Mouse (Mus musculus): ENCODE measurements at regions not wholly inside any gene's neighbourhood (a gene's known extent, or its start where the extent isn't known, plus 50 kb on each side); places are given as distances from the start of the nearest gene placed in this dataset.
"Not testable (repeated sequence)": the region's sequence is repeated elsewhere in the genome, so short reads cannot be mapped to it uniquely, and the experiment has no call there.

DNA sequence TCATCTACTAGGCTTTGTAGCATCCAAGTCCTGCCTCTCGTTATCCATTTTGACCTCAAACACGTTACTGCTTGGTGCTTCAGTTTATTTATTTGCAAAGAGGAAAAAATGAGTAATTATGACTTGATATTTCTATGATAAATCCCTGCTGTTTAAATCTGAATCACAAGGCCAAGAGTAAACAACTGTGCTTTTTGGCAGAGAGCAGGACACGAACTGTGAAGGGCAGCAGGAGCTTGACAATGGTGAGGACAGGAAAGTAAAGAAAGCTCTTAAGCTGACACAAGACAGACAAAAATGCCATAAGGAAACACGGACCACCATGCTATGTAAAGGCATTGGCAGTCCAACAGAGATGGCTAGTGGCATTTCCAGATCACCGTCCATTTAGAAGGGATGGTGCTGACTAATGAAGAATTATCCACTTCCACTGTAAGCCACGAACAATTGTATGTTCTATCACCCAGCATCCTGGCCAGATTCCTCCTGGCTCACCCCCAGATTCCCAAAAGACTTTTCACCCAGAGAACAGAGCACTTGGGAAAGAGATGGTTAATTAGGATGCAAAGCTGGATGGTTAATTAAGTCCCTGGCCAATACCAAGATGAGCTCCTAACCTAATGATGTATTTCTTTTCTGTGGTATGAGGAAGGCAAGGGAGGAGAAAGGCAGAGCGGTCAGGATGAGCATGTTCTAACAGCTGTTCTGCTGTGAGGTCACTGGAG, 476.1 kb upstream of the Cdh5 start:
- H3K4me3 ChIP-seq (ENCODE audit: insufficient read depth, low read length) = no peak overlapping the region
- H3K27ac ChIP-seq (ENCODE audit: insufficient read depth, low read length) = no peak overlapping the region
- H3K4me1 ChIP-seq (ENCODE audit: control insufficient read depth, insufficient read depth, low read length) = no peaks in the 10 kb centered on the region
- TF ChIP-seq CTCF (IDR thresholded peaks at IDR 0.05; ENCODE audit: borderline replicate concordance, insufficient read depth, low read length) (no peak), POLR2A (IDR thresholded peaks at IDR 0.05; ENCODE audit: low read depth, low read length) (no peak)

DNA sequence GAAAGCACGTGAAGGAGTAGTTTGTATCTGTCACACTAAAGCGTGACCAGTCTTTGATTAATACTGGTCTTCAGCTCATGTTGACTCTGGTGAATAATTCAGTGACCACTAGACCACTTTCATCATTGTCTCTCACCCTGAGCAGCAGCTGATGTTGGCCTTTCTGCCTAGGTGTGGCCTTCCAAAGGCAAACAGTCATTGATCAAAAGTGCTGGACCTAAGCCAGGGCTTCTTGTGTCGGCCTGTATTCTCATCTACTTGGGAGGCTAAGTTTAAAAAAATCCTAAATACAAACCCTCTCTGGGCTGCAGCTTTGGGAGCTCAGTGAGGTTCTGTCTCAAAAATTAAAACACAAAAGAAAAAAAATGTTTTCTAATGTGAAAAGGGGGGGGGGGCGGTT, 475.0 kb upstream of the Cdh5 start:
- TF ChIP-seq CTCF (IDR thresholded peaks at IDR 0.05; ENCODE audit: borderline replicate concordance, insufficient read depth, low read length) (no peak), POLR2A (IDR thresholded peaks at IDR 0.05; ENCODE audit: low read depth, low read length) (no peak)
- Histone ChIP-seq H3K27ac (ENCODE audit: insufficient read depth, low read length) (no peak overlapping the region), H3K4me1 (ENCODE audit: control insufficient read depth, insufficient read depth, low read length) (no peaks in the 10 kb centered on the region), H3K4me3 (ENCODE audit: insufficient read depth, low read length) (no peak overlapping the region)

DNA sequence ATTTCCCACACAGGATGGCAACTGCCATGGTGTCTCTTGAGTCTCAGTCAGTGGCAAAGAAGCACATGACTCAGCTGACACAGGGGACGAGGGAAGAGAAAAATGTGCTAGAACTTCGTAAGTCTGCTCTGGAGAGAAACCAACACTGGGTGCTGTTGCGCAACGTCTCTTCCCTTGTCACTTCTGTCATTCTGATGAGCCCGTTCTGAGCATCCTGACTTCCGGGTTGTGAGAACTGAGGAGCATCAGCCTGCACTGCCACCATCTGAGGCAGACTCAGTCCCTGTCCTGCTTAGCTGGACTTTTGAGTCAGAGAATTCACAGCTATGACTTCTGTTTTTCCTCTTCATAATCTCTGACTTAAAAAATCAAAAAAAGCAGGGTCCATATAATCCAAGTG, 468.9 kb upstream of the Cdh5 start:
- Histone ChIP-seq H3K4me3 (ENCODE audit: insufficient read depth, low read length) (no peak overlapping the region), H3K4me1 (ENCODE audit: control insufficient read depth, insufficient read depth, low read length) (no peaks in the 10 kb centered on the region), H3K27ac (ENCODE audit: insufficient read depth, low read length) (no peak overlapping the region)
- TF ChIP-seq POLR2A (IDR thresholded peaks at IDR 0.05; ENCODE audit: low read depth, low read length) = no peak
- no peak for TF ChIP-seq CTCF (IDR thresholded peaks at IDR 0.05; ENCODE audit: borderline replicate concordance, insufficient read depth, low read length)

DNA sequence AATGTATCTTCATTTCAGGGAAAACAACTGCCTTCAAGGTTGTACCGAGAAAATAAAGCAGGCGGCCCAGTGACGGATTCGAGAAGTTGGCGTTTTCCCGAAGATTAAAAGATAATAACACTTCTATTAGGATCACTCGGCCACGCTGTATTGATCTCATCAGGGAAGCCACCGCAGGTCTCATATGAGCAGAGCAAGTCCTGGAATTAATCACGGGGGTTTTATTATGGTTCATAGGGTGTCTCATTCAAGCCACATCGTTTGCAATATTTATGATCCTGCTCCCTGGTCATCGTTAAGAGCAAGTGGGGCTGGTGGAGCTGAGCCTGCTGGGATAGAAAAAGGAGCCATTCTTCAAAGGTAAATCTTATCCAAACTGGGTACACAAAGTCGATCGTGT, 466.5 kb upstream of the Cdh5 start:
- H3K4me3 ChIP-seq (ENCODE audit: insufficient read depth, low read length) = no peak overlapping the region
- TF ChIP-seq POLR2A (IDR thresholded peaks at IDR 0.05; ENCODE audit: low read depth, low read length) (no peak), CTCF (IDR thresholded peaks at IDR 0.05; ENCODE audit: borderline replicate concordance, insufficient read depth, low read length) (no peak)

DNA sequence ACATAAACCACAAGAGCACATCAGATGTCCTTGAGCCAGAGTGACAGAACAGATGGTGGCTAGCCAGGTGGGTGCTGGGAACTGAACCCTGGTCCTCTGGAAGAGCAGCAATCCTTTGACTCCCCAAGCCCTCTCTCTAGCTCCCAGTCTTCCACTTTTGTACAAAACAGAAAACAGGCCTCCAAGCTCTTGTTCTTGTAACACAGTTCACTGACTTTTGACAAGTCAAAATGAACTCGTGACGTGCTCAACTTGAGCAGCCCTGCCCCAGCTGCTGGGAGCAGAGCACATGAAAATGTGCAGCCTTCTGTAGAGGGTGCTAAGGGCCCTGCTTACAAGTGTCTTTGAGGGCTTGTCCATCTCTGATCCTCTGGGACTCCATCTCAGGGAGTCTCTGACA, 457.8 kb upstream of the Cdh5 start:
- no peak overlapping the region for H3K27ac ChIP-seq (ENCODE audit: insufficient read depth, low read length)
- TF ChIP-seq POLR2A (IDR thresholded peaks at IDR 0.05; ENCODE audit: low read depth, low read length) (no peak), CTCF (IDR thresholded peaks at IDR 0.05; ENCODE audit: borderline replicate concordance, insufficient read depth, low read length) (no peak)
- H3K4me1 ChIP-seq (ENCODE audit: control insufficient read depth, insufficient read depth, low read length) = no peaks in the 10 kb centered on the region
- H3K4me3 ChIP-seq (ENCODE audit: insufficient read depth, low read length) = no peak overlapping the region

More for the DNA sequence above, 466.5 kb upstream of the Cdh5 start:
- Histone ChIP-seq H3K27ac (ENCODE audit: insufficient read depth, low read length) (no peak overlapping the region), H3K4me1 (ENCODE audit: control insufficient read depth, insufficient read depth, low read length) (no peaks in the 10 kb centered on the region)

DNA sequence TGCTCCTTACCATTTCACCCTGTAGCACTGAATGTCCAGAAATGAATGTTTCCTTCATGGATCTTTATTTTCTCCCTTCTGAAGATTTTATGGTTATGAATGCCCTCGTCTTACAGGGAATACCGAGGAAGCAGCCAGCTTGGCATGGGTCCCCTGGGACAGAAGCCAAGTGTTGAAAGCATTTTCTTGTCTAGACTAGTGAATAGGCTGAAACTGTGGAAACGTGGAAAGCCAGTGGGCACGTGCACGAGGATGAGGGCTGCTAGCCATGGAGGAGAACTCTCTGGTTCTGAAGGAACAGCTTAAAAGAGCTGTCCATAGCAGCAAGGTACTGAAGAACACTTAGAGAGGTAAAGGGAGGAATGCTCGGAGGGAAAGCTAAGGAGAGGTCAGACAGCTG, 457.3 kb upstream of the Cdh5 start:
- no peak overlapping the region for H3K4me3 ChIP-seq (ENCODE audit: insufficient read depth, low read length)
- no peaks in the 10 kb centered on the region for H3K4me1 ChIP-seq (ENCODE audit: control insufficient read depth, insufficient read depth, low read length)
- H3K27ac ChIP-seq (ENCODE audit: insufficient read depth, low read length) = no peak overlapping the region
- TF ChIP-seq CTCF (IDR thresholded peaks at IDR 0.05; ENCODE audit: borderline replicate concordance, insufficient read depth, low read length) = no peak
- no peak for TF ChIP-seq POLR2A (IDR thresholded peaks at IDR 0.05; ENCODE audit: low read depth, low read length)

DNA sequence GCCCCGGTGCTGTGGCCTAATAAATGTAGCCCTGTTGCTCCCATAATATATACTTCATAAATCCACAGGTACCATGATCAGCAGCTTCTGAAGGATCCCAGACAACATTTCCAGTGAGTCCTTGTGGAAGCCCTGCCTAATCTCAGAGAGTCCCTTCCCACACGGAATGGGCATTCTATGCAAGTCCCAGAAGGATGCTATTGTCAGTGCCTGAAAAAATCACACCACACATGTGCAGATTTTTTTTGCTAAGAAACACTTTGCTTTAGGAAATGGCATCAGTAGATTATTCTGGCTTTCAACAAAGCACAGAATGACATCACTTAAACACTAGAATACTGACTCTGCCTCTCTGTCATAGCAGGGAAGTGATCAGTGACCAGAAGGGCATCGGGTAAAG, 456.6 kb upstream of the Cdh5 start:
- TF ChIP-seq POLR2A (IDR thresholded peaks at IDR 0.05; ENCODE audit: low read depth, low read length) (no peak), CTCF (IDR thresholded peaks at IDR 0.05; ENCODE audit: borderline replicate concordance, insufficient read depth, low read length) (no peak)
- no peak overlapping the region for H3K27ac ChIP-seq (ENCODE audit: insufficient read depth, low read length)
- H3K4me3 ChIP-seq (ENCODE audit: insufficient read depth, low read length) = no peak overlapping the region
- H3K4me1 ChIP-seq (ENCODE audit: control insufficient read depth, insufficient read depth, low read length) = no peaks in the 10 kb centered on the region

DNA sequence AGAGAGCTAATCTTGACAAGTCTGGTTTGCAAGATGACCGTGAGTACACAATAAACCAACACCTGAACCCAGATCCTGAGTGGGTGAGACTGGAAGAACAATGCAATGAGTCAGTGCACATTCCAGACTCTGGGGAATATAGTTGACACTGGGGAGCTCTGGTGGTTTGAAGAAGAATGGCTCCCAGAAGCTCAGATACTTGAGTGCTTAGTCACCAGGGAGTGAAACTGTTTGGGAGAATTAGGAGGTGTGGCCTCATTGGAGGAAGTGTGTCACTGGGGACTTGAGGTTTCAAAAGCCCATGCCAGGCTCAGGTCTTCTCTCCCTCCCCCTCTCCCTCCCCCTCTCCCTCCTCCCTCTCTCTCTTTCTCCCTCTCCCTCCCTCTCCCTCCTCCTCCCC, 436.6 kb upstream of the Cdh5 start:
- no peak for TF ChIP-seq POLR2A (IDR thresholded peaks at IDR 0.05; ENCODE audit: low read depth, low read length)
- TF ChIP-seq CTCF (IDR thresholded peaks at IDR 0.05; ENCODE audit: borderline replicate concordance, insufficient read depth, low read length) = no peak
- Histone ChIP-seq H3K4me1 (ENCODE audit: control insufficient read depth, insufficient read depth, low read length) (no peaks in the 10 kb centered on the region), H3K4me3 (ENCODE audit: insufficient read depth, low read length) (no peak overlapping the region), H3K27ac (ENCODE audit: insufficient read depth, low read length) (no peak overlapping the region)

DNA sequence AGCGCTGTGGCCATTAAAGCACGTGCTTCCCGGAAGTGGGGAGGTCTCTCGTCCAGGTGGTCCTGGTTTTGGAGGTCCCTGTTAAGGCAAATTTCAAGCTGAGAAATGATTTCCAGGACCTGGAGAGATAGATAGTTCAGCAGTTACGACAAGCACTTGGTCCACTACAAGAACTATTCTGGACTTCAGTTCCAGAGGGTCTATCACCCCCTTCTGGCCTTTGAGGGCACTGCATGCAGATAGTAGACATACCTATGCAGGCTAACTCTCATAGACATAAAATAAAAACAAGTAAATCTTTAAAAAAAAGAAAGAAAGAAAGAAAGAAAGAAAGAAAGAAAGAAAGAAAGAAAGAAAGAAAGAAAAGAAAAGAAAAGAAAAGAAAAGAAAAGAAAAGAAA, 415.2 kb upstream of the Cdh5 start:
- not testable (repeated sequence) for H3K4me1 ChIP-seq (ENCODE audit: control insufficient read depth, insufficient read depth, low read length); H3K27ac ChIP-seq (ENCODE audit: insufficient read depth, low read length); H3K4me3 ChIP-seq (ENCODE audit: insufficient read depth, low read length)

DNA sequence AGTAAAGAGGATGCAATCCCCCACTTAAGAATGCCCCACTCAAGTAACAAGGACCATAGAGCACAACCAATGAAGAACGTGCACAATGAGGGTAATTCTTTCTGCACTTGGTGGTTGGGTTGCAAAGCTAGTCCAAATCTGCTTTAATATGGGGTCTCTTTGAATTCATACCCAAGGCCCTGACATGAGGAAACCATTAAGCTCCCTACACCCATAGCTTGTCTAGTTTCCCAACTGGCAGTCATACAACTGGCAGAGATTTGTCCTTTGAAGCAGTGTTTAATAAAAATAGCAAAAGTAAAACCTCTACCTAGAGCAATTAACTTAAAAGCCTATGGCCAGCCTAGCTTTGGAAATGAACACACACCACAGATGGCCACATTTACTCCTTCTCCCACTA, 411.0 kb upstream of the Cdh5 start:
- Histone ChIP-seq H3K4me1 (ENCODE audit: control insufficient read depth, insufficient read depth, low read length) (no peaks in the 10 kb centered on the region), H3K4me3 (ENCODE audit: insufficient read depth, low read length) (no peak overlapping the region), H3K27ac (ENCODE audit: insufficient read depth, low read length) (no peak overlapping the region)
- no peak for TF ChIP-seq CTCF (IDR thresholded peaks at IDR 0.05; ENCODE audit: borderline replicate concordance, insufficient read depth, low read length)
- TF ChIP-seq POLR2A (IDR thresholded peaks at IDR 0.05; ENCODE audit: low read depth, low read length) = no peak

DNA sequence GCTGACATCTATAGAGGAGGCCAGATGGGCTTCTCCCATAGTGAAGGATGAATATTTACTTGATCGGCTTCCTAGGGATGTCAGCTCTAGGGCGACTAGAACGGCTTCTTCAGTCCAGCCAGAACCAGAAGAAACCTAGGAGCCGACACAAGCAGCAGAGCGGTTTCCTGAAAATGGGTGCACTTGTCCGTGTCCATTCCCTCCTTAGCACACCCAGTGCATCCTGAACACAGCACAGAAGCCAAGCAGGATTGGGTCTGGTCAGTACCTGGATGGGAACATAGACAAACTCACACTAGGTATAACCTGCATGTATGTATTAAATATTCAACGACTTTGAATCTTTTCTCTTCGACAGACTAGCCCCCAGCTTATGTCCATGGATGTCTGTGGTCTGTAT, 407.9 kb upstream of the Cdh5 start:
- H3K27ac ChIP-seq (ENCODE audit: insufficient read depth, low read length) = no peak overlapping the region
- H3K4me3 ChIP-seq (ENCODE audit: insufficient read depth, low read length) = no peak overlapping the region
- no peaks in the 10 kb centered on the region for H3K4me1 ChIP-seq (ENCODE audit: control insufficient read depth, insufficient read depth, low read length)
- TF ChIP-seq POLR2A (IDR thresholded peaks at IDR 0.05; ENCODE audit: low read depth, low read length) (no peak), CTCF (IDR thresholded peaks at IDR 0.05; ENCODE audit: borderline replicate concordance, insufficient read depth, low read length) (no peak)
